Mouse (Mus musculus): Measurements from ENCODE around the gene Slc3a1. TPM values are rescaled to one million over a fixed set of nuclear protein-coding genes. Genes with fewer than 3 reads are reported as not detected.

The Slc3a1 gene
- total RNA-seq, 1 experiment from 2014 or later, result not detected

- ATAC-seq (replicated peaks in 1 of 2; ENCODE audit: insufficient read depth in 1 of 2, low FRiP score in 2 of 2, low TSS enrichment in 1 of 2, low read depth in 1 of 2, poor library complexity in 2 of 2, severe bottlenecking in 2 of 2), result no peak
Observed at GRCm38 (mm10) chr17:85027247-85027646, 929 bp upstream of the Slc3a1 start.

DNA sequence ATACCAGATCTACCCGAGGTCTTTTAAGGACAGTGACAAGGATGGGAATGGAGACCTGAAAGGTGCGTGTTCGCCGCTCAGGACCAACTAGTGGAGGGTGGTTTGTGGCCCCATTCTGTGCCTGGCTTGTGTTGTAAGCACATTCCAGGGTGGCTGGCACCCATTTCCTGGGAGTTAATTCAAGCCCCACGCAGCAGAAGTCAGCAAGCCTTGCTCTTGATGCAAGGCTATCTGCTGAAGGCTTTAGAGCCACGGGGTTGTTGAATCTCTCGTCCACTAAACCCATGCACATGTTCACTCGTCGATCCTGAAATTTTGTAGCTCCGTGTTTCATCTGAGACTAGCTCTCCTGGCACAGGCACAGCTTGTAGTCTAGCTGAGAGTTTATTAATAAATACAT is 621 bp downstream of the Slc3a1 start:
- no peak for ATAC-seq (replicated peaks in 1 of 2; ENCODE audit: insufficient read depth in 1 of 2, low FRiP score in 2 of 2, low TSS enrichment in 1 of 2, low read depth in 1 of 2, poor library complexity in 2 of 2, severe bottlenecking in 2 of 2)

DNA sequence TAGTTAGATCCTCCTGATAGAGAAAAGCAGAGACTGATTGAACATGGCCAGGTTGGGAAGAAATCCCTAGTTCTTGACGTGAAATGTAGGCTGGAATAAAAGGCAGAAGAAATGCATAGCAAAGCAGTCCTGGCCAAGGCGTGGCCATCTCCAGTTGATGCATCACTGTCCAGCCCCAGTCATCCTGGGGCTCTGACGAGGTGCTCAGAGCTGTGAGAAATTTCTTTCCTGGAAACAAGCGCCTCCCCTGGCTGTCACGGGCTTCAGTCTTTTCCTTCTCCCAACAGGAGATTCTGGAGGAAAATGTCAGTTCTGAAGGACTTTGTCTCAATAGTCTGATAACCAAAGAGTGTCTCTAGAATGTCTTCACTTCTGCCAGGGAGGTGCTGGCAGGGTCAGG is 2.5 kb downstream of the Slc3a1 start:
- ATAC-seq (replicated peaks in 1 of 2; ENCODE audit: insufficient read depth in 1 of 2, low FRiP score in 2 of 2, low TSS enrichment in 1 of 2, low read depth in 1 of 2, poor library complexity in 2 of 2, severe bottlenecking in 2 of 2), result no peak

DNA sequence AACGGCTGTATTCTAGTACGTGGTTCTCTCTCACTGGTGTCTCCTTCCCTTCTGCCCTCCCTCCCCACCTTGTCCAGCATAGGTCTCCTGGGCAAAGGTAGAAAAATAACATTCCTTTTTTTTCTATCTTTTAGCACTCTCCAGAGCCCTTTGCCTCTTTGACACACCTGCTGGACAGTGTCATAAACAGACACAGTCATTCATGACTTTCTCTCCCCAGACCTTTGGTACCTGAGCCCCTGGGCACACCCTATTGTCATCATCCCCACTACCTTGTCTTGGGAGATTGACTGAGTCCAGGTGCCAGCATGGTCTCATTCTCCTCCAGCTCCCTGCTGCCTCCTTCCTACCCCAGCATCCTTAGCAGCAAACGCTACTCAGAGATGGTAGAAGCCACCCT is 4.9 kb downstream of the Slc3a1 start:
- ATAC-seq (replicated peaks in 1 of 2; ENCODE audit: insufficient read depth in 1 of 2, low FRiP score in 2 of 2, low TSS enrichment in 1 of 2, low read depth in 1 of 2, poor library complexity in 2 of 2, severe bottlenecking in 2 of 2), result no peak

DNA sequence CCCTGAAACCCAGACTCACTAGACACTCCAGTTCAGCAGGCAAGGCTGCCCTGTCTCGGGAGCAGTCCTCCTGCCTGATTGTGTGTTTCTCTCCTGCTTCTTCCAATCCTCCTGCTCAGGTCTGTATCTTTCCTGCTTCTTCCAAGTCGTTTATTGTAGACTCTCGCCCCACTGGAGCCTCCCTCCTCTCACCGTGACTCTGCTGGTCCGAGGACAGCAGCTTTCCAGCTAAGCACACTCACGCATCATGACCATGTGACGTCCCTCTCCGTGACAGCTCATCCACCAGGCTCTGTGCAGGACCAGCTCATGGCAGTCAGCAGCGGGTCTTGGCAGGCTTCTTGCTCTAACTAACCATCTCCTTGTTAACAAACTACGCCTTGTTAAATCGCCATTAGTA is 5.9 kb downstream of the Slc3a1 start:
- ATAC-seq (replicated peaks in 1 of 2; ENCODE audit: insufficient read depth in 1 of 2, low FRiP score in 2 of 2, low TSS enrichment in 1 of 2, low read depth in 1 of 2, poor library complexity in 2 of 2, severe bottlenecking in 2 of 2), result no peak

- ATAC-seq (replicated peaks in 1 of 2; ENCODE audit: insufficient read depth in 1 of 2, low FRiP score in 2 of 2, low TSS enrichment in 1 of 2, low read depth in 1 of 2, poor library complexity in 2 of 2, severe bottlenecking in 2 of 2), result no peak
Observed at GRCm38 (mm10) chr17:85037855-85038254, 9.7 kb downstream of the Slc3a1 start.

DNA sequence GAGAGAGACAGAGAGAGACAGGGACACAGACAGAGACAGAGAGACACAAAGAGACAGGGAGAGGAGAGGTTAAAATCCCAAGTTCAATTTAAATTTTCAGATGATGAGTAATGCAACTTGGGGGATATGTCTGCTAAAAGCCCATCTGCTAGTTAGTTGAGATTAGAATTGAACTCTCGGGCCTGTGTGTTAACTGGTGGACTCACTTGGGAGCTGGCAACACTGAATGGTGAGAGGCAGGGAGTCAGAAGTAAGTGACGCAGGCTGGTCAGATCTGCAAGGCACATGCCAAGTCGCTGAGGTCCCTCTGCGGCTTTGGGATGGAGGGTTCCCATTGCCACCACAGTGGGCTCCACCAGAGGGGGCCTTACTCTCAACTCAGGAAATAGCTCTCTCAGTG is 10.1 kb downstream of the Slc3a1 start:
- no peak for ATAC-seq (replicated peaks in 1 of 2; ENCODE audit: insufficient read depth in 1 of 2, low FRiP score in 2 of 2, low TSS enrichment in 1 of 2, low read depth in 1 of 2, poor library complexity in 2 of 2, severe bottlenecking in 2 of 2)

DNA sequence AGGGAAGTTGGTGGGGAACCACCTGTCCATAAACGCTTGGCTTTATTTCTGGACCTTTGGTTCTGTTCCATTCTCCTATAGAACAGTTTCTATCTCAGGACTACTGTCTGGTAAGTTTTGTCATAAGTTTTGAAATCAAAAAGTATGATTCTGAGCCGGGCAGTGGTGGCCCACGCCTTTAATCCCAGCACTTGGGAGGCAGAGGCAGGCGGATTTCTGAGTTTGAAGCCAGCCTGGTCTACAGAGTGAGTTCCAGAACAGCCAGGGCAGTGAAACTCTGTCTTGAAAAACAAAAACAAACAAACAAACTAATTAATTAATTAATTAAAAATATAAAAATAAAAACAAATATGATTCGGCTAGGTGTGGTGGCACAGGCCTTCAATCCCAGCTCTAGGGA is 10.6 kb downstream of the Slc3a1 start:
- no peak for ATAC-seq (replicated peaks in 1 of 2; ENCODE audit: insufficient read depth in 1 of 2, low FRiP score in 2 of 2, low TSS enrichment in 1 of 2, low read depth in 1 of 2, poor library complexity in 2 of 2, severe bottlenecking in 2 of 2)

DNA sequence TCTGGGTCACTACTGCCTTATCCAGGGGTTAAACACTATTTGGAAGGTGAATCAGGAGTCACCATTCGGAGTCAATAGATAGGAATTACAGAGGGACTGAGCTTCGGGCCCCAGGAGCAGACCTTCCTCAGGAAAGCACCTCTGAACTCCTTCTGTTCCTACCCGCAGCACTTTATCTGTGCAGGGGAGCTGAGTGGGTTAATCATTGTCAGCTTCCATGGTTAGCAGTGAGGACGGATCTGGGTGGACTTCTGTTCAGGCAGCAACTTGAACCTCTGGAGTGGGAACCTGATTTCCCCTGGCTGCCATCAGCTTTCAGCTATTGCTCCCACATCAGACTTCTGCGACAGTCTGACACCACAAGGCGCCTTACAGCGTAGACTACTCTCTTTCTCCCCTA is 12.7 kb downstream of the Slc3a1 start:
- ATAC-seq (replicated peaks in 1 of 2; ENCODE audit: insufficient read depth in 1 of 2, low FRiP score in 2 of 2, low TSS enrichment in 1 of 2, low read depth in 1 of 2, poor library complexity in 2 of 2, severe bottlenecking in 2 of 2), result no peak

DNA sequence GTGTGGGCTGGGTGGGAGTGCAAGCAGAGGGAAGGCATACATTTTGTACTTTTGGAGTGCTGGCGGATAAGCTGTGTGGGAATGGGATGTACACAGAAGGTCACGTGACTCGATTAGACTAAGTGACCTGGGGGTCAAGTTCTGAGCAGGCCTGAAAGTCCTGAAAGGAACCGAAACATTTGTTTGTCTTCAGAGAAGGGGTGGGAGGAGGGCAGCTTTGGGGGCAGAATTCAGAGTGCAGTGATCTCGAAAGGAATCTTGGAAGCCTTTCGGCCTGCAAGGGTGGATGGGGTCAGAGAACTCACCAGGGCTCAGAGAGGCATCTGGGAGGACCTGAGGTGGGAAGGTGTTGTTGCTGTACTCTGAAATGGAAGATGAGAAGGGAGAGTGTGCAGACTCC is 14.2 kb downstream of the Slc3a1 start:
- no peak for ATAC-seq (replicated peaks in 1 of 2; ENCODE audit: insufficient read depth in 1 of 2, low FRiP score in 2 of 2, low TSS enrichment in 1 of 2, low read depth in 1 of 2, poor library complexity in 2 of 2, severe bottlenecking in 2 of 2)

DNA sequence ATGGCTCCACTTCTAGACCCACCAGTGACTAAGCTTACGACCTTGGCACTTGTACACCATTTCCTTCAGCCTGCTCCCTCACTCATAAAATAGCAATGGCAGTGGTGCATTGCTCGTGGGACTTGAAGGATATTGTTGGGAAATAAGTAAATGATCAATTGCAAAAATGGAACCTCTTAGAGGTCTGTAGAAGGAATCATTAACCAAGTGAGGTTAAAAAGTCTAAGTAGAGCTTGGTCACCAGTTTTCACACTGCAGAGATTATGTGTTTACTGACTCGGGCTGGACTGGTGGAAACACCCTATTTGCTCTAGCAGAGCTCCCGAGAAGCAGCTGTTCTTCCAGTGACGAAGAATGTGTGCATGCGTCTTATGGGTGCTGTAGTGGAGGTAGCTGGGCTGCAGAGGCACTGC is 15.2 kb downstream of the Slc3a1 start:
- no peak for ATAC-seq (replicated peaks in 1 of 2; ENCODE audit: insufficient read depth in 1 of 2, low FRiP score in 2 of 2, low TSS enrichment in 1 of 2, low read depth in 1 of 2, poor library complexity in 2 of 2, severe bottlenecking in 2 of 2)

DNA sequence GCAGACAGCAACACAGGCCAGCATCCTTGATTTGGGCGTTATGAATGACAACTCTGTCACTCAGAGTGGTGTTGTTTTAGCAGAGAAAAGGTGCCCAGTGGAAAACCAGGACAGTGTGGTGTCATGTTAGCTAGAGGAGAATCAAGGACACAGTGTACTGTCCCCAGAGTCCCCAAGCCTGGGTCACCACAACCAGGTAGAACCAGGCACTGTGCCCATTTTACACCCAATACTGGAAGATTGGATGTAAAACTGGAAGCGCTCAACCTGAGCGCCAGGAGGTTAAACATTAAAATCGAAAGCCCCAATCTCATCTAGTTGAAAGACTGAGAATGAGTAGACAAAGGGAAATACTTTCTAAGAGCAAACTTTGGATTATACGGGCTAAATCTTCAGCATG is 16.3 kb downstream of the Slc3a1 start:
- no peak for ATAC-seq (replicated peaks in 1 of 2; ENCODE audit: insufficient read depth in 1 of 2, low FRiP score in 2 of 2, low TSS enrichment in 1 of 2, low read depth in 1 of 2, poor library complexity in 2 of 2, severe bottlenecking in 2 of 2)

GRCm38 (mm10) chr17:85045160-85045559 is 17.0 kb downstream of the Slc3a1 start:
- no peak for ATAC-seq (replicated peaks in 1 of 2; ENCODE audit: insufficient read depth in 1 of 2, low FRiP score in 2 of 2, low TSS enrichment in 1 of 2, low read depth in 1 of 2, poor library complexity in 2 of 2, severe bottlenecking in 2 of 2)

DNA sequence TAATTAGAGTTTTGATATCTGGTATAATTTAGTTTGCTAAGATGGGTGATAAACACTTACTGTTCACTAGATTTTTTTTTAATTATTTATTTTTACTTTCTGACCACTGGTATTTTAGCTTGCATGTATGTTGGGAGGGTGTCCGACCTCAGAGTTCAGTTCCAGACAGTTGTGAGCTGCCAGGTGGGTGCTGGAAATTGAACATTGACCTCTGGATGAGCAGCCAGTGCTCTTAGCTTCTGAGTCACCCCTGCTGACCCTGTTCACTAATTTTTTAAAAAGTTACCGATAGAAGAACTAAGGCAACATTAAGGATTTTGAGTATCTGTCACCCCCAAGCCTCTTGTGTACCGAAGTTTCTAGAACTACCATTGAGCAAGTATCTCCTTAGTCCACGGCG is 20.2 kb downstream of the Slc3a1 start:
- ATAC-seq (replicated peaks in 1 of 2; ENCODE audit: insufficient read depth in 1 of 2, low FRiP score in 2 of 2, low TSS enrichment in 1 of 2, low read depth in 1 of 2, poor library complexity in 2 of 2, severe bottlenecking in 2 of 2), result no peak

DNA sequence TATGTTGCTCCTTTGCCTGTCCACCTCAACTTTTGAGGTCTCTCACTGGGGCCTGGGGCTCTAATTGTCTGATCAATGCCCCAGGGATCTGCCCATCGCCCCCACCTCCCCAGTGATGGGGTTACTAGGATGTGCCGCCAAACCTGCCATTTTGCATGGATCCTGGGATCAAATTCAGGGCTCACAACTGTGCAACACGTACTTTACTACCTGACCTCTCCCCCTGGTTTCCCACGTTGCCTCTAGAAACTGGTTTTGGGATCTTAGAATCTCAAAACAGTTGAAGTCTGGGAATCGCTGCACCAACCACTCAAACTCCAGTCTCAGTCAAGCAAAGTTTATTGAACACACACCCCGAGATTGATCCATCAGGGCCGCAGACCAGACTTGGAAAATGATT is 30.1 kb downstream of the Slc3a1 start:
- no peak for ATAC-seq (replicated peaks in 1 of 2; ENCODE audit: insufficient read depth in 1 of 2, low FRiP score in 2 of 2, low TSS enrichment in 1 of 2, low read depth in 1 of 2, poor library complexity in 2 of 2, severe bottlenecking in 2 of 2)

GRCm38 (mm10) chr17:85059136-85059535 is 31.0 kb downstream of the Slc3a1 start:
- no peak for ATAC-seq (replicated peaks in 1 of 2; ENCODE audit: insufficient read depth in 1 of 2, low FRiP score in 2 of 2, low TSS enrichment in 1 of 2, low read depth in 1 of 2, poor library complexity in 2 of 2, severe bottlenecking in 2 of 2)

- no peak for ATAC-seq (replicated peaks in 1 of 2; ENCODE audit: insufficient read depth in 1 of 2, low FRiP score in 2 of 2, low TSS enrichment in 1 of 2, low read depth in 1 of 2, poor library complexity in 2 of 2, severe bottlenecking in 2 of 2)
Observed at GRCm38 (mm10) chr17:85063560-85063959, 35.4 kb downstream of the Slc3a1 start.

DNA sequence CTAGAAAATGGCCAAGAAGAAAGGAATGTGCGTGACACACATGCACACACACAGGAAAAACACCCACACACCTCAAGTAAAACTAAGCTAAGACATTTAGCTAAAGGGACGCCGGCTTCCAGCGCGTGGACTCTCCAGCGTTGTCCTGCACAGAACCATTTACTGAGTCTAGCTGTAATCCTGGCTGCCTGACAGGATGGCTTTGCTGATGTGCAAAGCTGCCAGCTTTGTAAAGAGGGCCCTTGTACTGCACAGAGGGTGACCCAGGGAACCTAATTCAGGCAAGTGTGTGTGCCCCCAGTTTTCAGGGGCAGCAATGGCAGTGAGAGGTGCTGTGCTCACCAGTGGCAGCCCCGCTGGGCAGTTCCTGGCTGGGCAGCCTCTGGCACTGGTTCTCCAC is 39.2 kb downstream of the Slc3a1 start:
- no peak for ATAC-seq (replicated peaks in 1 of 2; ENCODE audit: insufficient read depth in 1 of 2, low FRiP score in 2 of 2, low TSS enrichment in 1 of 2, low read depth in 1 of 2, poor library complexity in 2 of 2, severe bottlenecking in 2 of 2)

- ATAC-seq (replicated peaks in 1 of 2; ENCODE audit: insufficient read depth in 1 of 2, low FRiP score in 2 of 2, low TSS enrichment in 1 of 2, low read depth in 1 of 2, poor library complexity in 2 of 2, severe bottlenecking in 2 of 2), result no peak
Observed at GRCm38 (mm10) chr17:85070658-85071057, 42.5 kb downstream of the Slc3a1 start.

Measured in hematopoietic stem cell, adult 5-6 weeks (primary cell).